Mouse (Mus musculus): ENCODE data around the gene Ugt1a1.

Ugt1a1 gene

DNA sequence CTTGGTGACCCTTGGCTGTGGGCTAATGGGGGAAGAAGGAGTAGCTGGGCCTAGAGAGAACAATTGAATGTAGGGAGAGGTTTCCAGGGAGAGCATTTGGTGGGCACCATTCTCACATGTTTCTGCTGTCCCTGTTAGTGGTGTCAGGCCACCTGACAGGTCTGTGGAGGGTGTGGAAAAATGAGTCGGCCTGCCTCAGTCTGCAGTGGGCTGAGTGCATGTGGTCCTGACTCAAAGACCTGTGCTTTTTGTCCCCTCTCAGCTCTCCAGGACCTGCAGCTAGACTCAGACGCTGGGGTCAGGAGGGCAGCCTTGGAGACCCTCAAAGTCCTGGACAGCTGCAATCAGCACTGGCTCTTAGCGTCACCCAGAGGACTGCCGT is 47.9 kb downstream of the Ugt1a1 start:
- DNase-seq: no peak

DNA sequence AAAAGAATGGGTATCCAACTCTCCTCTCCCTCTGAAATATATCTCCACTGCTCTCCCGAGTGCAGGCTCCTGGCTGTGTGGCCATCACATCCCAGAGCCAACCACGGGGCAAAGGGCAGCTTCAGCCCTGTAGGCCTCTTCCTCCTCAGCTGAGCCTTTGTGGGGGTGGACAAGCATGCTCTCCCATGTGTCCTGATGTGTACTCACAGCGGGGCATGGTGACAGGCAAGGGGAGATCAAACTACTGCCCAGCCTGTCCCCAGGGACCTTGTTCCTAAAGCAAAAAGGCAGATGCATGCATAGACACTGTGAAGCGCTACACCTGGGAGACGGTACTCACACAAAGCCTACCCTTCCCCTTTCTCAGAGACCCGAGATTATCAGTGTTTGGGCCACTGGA is 48.4 kb downstream of the Ugt1a1 start:
- no peak for DNase-seq

DNA sequence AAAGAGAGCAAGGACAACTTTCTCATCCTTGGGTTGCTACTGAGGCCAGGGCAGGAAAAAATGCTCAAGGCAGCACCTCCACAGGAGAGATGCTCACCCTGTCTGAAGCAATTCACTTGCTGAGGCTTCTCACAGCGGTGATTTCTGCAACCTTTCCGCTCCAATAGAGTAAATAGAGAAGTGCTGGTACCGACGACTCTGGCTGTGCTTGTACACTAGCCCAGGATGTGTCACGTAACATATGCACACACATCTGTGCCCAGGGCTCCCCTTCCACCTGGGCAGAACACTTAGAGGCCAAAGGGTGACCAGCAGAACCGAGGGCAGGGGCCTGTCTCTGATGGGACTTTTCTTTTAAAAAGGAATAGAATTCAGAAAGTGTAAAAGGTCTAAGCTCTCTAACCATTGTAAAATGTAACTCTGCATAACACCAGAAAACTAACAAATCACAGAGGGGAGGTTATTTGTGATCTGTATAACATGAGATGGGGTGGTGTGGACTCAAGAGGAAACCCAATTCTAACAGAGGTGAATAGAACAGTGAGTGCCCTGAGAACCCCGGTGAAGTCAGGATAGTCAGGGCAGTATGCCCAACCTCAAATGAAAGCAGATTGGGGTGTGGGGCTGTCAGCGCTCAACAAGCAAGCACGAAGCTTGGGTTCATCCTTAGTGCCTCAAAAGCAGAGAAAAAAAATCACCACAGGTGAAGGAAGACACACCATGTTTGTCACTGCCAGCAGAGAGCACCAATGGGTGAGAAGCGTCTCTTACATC is 49.0 kb downstream of the Ugt1a1 start:
- no peak for DNase-seq

DNA sequence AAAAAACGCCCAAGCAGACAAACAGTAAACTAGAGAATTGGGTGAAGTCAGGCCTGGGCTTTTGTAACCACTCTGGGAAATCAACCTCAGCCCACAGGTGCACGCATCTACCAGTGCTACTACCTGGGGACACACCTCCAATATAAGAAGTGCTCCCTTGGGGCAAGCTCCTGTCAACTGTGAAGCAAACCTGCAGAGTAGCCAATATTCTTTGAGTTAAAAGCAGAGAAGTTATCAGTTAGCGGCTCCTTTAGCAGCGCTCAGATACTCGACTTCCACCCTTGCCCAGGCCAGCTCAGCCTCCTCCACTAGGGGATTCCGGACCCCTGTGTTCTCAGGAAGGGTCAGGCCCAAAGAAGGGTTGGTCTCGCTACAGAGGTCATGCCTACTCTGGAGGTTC is 49.9 kb downstream of the Ugt1a1 start:
- no peak for DNase-seq

DNA sequence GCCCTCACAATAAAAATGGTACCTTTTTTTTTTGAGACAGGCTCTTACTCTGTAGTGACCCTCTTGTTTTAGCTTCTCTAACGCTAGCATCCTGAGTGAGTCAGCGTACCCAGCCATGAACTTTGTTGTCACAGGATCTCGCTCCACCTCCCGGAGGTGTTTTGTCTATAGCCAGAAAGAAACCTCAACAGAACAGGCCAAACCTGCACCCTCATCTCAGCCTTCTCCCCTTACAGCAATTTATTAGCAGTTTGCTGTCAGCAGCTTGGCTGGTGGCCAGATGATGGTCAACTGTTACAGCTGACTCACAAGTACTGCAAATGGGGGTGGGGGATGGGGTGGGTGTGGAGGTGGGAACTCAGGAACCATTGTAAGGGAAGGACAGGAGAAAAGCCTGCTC is 50.5 kb downstream of the Ugt1a1 start:
- peak; percentile 63 for DNase-seq

DNA sequence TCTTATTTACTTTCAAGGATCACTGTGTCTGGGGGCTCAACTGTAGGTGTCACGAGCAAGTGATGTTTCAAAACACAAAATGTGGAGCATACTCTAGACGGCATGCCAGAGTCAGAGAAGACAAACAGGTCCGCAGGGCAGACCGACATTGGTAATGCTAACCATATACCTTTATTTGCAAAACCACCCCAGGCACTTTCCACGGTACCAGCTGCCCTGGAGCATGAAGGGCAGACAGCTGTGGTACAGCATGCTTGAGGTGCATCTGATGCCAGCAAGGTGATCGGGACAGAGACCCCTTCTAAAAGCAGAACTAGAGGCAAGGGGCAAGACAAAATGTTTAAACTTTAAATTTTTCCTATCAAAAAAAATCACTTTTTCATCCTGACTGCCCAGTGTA is 51.2 kb downstream of the Ugt1a1 start:
- no peak for DNase-seq

DNA sequence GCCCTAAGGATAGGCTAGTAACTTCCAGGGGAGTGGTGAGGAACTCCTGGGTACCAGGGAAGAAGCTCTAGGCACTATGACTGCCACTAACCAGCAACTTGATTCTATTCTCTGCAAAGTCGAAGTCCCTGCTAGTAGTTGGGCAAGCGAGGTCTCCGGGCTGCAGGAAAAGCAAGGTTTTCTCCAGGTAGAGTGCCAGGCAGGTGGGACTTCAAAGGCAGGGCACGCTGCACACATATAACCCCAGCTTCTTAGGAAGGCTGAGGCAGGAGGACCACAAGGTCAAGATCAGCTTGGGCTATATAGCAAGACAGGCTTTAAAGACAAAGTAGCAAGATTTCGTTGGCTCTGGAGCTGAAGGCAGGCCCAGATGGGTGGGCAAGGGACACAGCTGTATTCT is 52.0 kb downstream of the Ugt1a1 start:
- DNase-seq: no peak

DNA sequence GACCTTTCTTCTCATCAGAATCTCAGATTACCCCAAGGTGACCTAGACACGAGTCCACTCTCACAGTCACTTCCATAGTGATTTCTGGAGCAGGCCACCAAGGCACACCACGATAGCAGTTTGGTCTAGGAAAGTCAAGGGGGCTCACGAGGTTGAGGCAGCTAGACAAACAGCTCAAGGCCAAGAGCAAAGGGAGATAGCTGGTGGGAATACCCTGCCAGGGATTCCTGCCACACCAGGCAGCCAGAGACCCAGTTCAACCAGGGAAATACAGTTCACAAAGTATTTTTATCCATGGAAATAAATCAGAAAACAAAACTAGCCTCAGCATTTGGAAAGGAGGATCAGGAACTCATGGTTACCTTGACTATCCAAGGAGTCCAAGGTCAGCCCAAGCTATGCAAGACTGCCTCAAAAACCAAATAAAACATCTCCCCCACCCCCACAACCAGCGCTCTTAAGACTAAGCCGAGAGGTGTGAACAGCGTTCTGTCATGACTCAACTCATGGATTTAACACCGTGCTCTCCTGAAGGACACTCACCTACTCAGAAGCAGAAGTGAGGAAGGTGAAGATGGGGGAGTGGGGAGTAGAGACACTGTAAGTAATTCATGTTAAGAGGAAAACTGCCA is 52.6 kb downstream of the Ugt1a1 start:
- DNase-seq: no peak

DNA sequence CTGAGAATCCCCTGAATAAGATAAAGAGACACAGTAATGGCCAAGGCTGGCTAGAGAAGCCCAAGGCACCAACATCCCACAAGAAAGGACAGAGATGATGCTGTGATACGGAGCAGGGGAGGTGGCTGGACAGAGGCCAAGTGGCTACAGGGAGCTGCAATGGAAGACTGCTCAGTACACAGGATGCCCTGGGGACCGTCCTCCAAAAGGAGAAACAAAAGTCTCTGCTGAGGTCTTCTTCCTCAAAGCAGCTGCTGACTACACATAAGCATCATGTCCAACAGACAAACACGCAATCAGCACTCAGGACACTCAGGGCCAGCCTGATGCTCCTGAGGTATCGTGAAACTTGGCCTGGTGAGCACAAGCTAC is 53.1 kb downstream of the Ugt1a1 start:
- no peak for DNase-seq

DNA sequence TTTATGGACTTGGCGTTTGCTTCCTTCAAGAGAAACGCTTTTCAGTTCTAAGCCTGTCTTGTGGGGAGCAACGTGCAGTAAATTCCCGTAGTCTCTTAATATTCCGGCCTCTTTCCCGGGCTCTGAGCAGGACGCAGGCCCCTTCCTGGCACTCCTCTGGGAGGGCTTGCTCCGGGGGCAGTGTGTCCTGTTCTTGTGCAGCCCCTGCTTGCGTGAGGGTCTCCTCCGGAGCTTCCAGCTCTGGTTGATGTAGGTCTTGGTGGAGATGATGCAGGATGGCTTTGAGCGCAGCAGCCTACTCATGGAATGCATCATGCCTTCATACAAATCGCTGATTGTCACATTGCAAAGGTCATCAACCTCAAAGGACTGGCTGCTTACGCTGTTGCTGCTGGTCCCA is 54.4 kb downstream of the Ugt1a1 start:
- no peak for DNase-seq

DNA sequence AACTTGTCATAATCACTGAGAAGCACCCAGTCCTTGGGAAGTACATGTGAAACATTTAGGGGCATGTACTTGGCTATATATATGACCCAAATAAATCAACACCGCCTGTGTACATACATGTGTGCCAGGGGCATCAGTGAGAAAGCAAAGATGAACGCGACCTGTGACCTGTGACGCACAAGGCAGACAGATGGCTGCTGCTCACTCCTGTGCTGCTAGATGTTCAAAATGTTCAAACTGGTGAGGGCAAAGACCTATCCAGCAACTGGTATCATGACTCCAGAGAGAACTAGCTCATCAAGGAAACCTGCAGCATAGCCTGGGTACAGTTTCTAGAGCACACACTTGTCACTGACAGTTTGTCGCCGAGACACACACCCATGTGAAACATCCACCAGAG is 55.7 kb downstream of the Ugt1a1 start:
- DNase-seq: no peak

DNA sequence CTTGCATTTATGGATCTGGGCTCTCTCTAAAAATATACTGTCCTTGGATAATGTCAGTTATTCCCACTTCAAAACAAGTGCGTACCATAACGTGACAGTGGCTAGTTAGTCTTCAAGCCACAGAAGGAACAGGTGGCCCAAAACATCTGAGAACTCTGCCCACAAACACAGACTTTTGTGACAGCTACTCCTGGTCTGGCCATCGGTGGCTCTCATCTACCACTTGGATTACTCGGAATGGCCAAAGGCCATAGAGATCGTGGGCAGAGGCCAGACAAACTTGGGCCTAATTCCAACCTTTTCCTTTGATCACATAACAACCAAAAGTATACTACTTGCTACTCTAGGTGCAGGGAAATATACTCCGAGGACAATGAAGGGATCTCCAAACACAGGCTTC is 56.3 kb downstream of the Ugt1a1 start:
- DNase-seq: no peak

Data from lung, postnatal 36 days (tissue).